Mouse (Mus musculus) thymus, postnatal 14 days (tissue): Measurements from ENCODE around the gene Syt6.

Experiments
- DNase-seq: peaks from one replicate; pipeline ENCODE4 v3.0.0; 2021

Syt6 gene

GRCm38 (mm10) chr3:103649716-103650115 lies 74.7 kb downstream of the Syt6 start:
- DNase-seq = no peak

GRCm38 (mm10) chr3:103650406-103650805 lies 75.4 kb downstream of the Syt6 start:
- no peak for DNase-seq

- no peak for DNase-seq
Observed at GRCm38 (mm10) chr3:103660012-103660411, 85.0 kb downstream of the Syt6 start.

GRCm38 (mm10) chr3:103661714-103662113 lies 86.7 kb downstream of the Syt6 start:
- DNase-seq = no peak

GRCm38 (mm10) chr3:103663385-103663784 lies 88.4 kb downstream of the Syt6 start:
- no peak for DNase-seq

GRCm38 (mm10) chr3:103672113-103672512 lies 97.1 kb downstream of the Syt6 start:
- no peak for DNase-seq

GRCm38 (mm10) chr3:103672716-103673115 lies 97.7 kb downstream of the Syt6 start:
- no peak for DNase-seq

- no peak for DNase-seq
Observed at GRCm38 (mm10) chr3:103678811-103679210, 103.8 kb downstream of the Syt6 start.

GRCm38 (mm10) chr3:103682473-103682872 lies 107.4 kb downstream of the Syt6 start:
- no peak for DNase-seq

GRCm38 (mm10) chr3:103683234-103683965 lies 108.4 kb downstream of the Syt6 start:
- no peak for DNase-seq

- DNase-seq = no peak
Observed at GRCm38 (mm10) chr3:103683966-103684319, 108.9 kb downstream of the Syt6 start.

GRCm38 (mm10) chr3:103689043-103689442 lies 114.0 kb downstream of the Syt6 start:
- DNase-seq = no peak

GRCm38 (mm10) chr3:103690506-103690905 lies 115.5 kb downstream of the Syt6 start:
- no peak for DNase-seq
